Comparison of ENCODE assay signal across 16 mouse cellular contexts in genomic region chr10:67298856-67299255, GRCm38 (mm10). TPM values are rescaled to one million over a fixed set of nuclear protein-coding genes. Genes with fewer than 3 reads are reported as not detected.
DNase-seq lines count a peak whose midpoint lies in the region; ATAC-seq and TF ChIP-seq lines count a peak whose summit lies in the region.
"Had no signal": no experiment of that assay in that cellular context is flagged by ENCODE, and none has a peak within 500 bp of the region (broad histone marks: within the 10 kb centered on the region; RNA-seq: fewer than 3 reads in every experiment).

No protein-coding gene starts in this region.

- H3K9ac ChIP-seq in MEL (ENCODE audit: control insufficient read depth, low read depth, low read length, poor library complexity, severe bottlenecking): peak overlapping the region; percentile 80
- no peak overlapping the region for H3K9ac ChIP-seq in liver, postnatal 0 days (replicated peaks)
- H3K9ac ChIP-seq: forebrain, embryonic 12.5 days; limb, embryonic 15.5 days; neural tube, embryonic 12.5 days had no signal

- H3K4me2 ChIP-seq in liver, postnatal 0 days (ENCODE audit: low read depth, low read length): peak overlapping the region; percentile 32; the same call in 1 of the 2 replicates
- H3K4me2 ChIP-seq: forebrain, embryonic 12.5 days; limb, embryonic 15.5 days; neural tube, embryonic 12.5 days had no signal

- intact Hi-C loops in gastrocnemius, postnatal 14 days (cut with DNase I; ENCODE audit: low total_unique reads): no loop called here
- intact Hi-C loops in gastrocnemius, postnatal 36 days (cut with DNase I): no loop called here

- peaks cover 53% of the 10 kb centered on the region for H3K79me2 ChIP-seq in MEL (ENCODE audit: control insufficient read depth, insufficient read depth, low read length, poor library complexity)

- H3K27me3 ChIP-seq in MEL (ENCODE audit: control insufficient read depth in 1 of 2, insufficient read depth in 2 of 2, low read length in 2 of 2): no peaks in the 10 kb centered on the region
- H3K27me3 ChIP-seq in liver, postnatal 0 days (ENCODE audit: insufficient read depth, low read length): no peaks in the 10 kb centered on the region
- H3K27me3 ChIP-seq: forebrain, embryonic 12.5 days; limb, embryonic 15.5 days; neural tube, embryonic 12.5 days had no signal

- H3K9me3 ChIP-seq in MEL (replicated peaks; ENCODE audit: insufficient read depth, low read length): no peaks in the 10 kb centered on the region
- no peaks in the 10 kb centered on the region for H3K9me3 ChIP-seq in liver, postnatal 0 days (ENCODE audit: low read length)
- H3K9me3 ChIP-seq: forebrain, embryonic 12.5 days; limb, embryonic 15.5 days; neural tube, embryonic 12.5 days had no signal

- DNase-seq in gastrocnemius, postnatal 14 days: peak; percentile 24
- DNase-seq in gastrocnemius, postnatal 36 days: no peak
- DNase-seq in MEL (ENCODE audit: low read depth, low spot score): peak; percentile 68
- peak; percentile 36 for DNase-seq in adrenal gland, postnatal 25 days
- DNase-seq in liver, postnatal 0 days: no peak
- no peak for DNase-seq in spleen, postnatal 14 days (ENCODE audit: low spot score in 2 of 2)
- DNase-seq in cerebellum, adult 9-11 months: no peak
- DNase-seq: cerebellum, adult 2 months; heart, adult 11 months; layer of hippocampus, postnatal 36 days; lung, postnatal 10 days; thymus, postnatal 14 days had no signal

- no peak for TF ChIP-seq RAD21 in MEL (IDR thresholded peaks at IDR 0.05; ENCODE audit: low read depth, low read length)

- peak in 1 of 2 experiments; percentile 59; a peak in 2 of 4 replicates for TF ChIP-seq EP300 in MEL (IDR thresholded peaks at IDR 0.05; ENCODE audit: low read depth in 1 of 2, low read length in 2 of 2)
- TF ChIP-seq EP300 in liver, postnatal 0 days (IDR thresholded peaks at IDR 0.05; ENCODE audit: low read depth): no peak

- WGBS in liver, postnatal 0 days (ENCODE audit: insufficient replicate concordance): 54% methylated on average over 5 of the region's 5 CpGs

- TF ChIP-seq POLR2A in MEL (IDR thresholded peaks at IDR 0.05; ENCODE audit: control insufficient read depth in 1 of 2, insufficient read depth in 1 of 2, low read depth in 1 of 2, low read length in 2 of 2, poor library complexity in 1 of 2): no peak; a peak in 1 of 4 replicates

- peak overlapping the region; percentile 67 to 85 for H3K4me3 ChIP-seq in MEL (ENCODE audit: control insufficient read depth in 1 of 2, insufficient read depth in 1 of 2, low read depth in 2 of 2, low read length in 2 of 2)
- no peak overlapping the region for H3K4me3 ChIP-seq in liver, postnatal 0 days (ENCODE audit: low read depth, low read length)
- H3K4me3 ChIP-seq: forebrain, embryonic 12.5 days; limb, embryonic 15.5 days; neural tube, embryonic 12.5 days had no signal

- H3K4me1 ChIP-seq in MEL (ENCODE audit: control insufficient read depth in 1 of 2, insufficient read depth in 2 of 2, low read length in 2 of 2): peaks cover 17 to 48% of the 10 kb centered on the region in 2 experiments
- peaks cover 8% of the 10 kb centered on the region; the same call in 1 of the 2 replicates for H3K4me1 ChIP-seq in liver, postnatal 0 days (ENCODE audit: insufficient read depth)
- H3K4me1 ChIP-seq: forebrain, embryonic 12.5 days; limb, embryonic 15.5 days; neural tube, embryonic 12.5 days had no signal

- peak overlapping the region; percentile 100 for H3K27ac ChIP-seq in MEL (ENCODE audit: control insufficient read depth, low read depth, low read length)
- H3K27ac ChIP-seq in liver, postnatal 0 days (ENCODE audit: low read depth): no peak overlapping the region
- H3K27ac ChIP-seq: forebrain, embryonic 12.5 days; limb, embryonic 15.5 days; neural tube, embryonic 12.5 days had no signal

- peaks cover 16 to 46% of the 10 kb centered on the region in 2 experiments for H3K36me3 ChIP-seq in MEL (ENCODE audit: control insufficient read depth in 1 of 2, insufficient read depth in 2 of 2, low read length in 2 of 2)
- no peaks in the 10 kb centered on the region for H3K36me3 ChIP-seq in liver, postnatal 0 days (replicated peaks; ENCODE audit: insufficient read depth, low read length)
- H3K36me3 ChIP-seq: forebrain, embryonic 12.5 days; limb, embryonic 15.5 days; neural tube, embryonic 12.5 days had no signal

- TF ChIP-seq CTCF in MEL (IDR thresholded peaks at IDR 0.05 in 2 of 3, conservative IDR thresholded peaks at IDR 0.05 in 1 of 3; ENCODE audit: control insufficient read depth in 1 of 3, insufficient read depth in 1 of 3, low read depth in 2 of 3, low read length in 3 of 3, poor library complexity in 1 of 3, severe bottlenecking in 1 of 3): no peak
- TF ChIP-seq CTCF in liver, postnatal 0 days (IDR thresholded peaks at IDR 0.05; ENCODE audit: low read depth): no peak

- ATAC-seq in liver, postnatal 0 days: no peak
- ATAC-seq: midbrain, embryonic 16.5 days had no signal

TF ChIP-seq in MEL, 35 proteins besides CTCF, POLR2A, EP300 and RAD21:
- TF ChIP-seq USF1 (IDR thresholded peaks at IDR 0.05; ENCODE audit: low read depth, low read length): peak; percentile 58
- TF ChIP-seq MAZ (IDR thresholded peaks at IDR 0.05; ENCODE audit: low read depth, low read length): peak; percentile 29; the same call in 1 of the 2 replicates
- TF ChIP-seq TBP (IDR thresholded peaks at IDR 0.05; ENCODE audit: low read depth, low read length): peak; percentile 54
- TF ChIP-seq MAX (IDR thresholded peaks at IDR 0.05; ENCODE audit: low read length): no peak
- no peak for TF ChIP-seq KAT2A (conservative IDR thresholded peaks at IDR 0.05; ENCODE audit: low read depth, low read length)
- peak; percentile 86 for TF ChIP-seq SIN3A (IDR thresholded peaks at IDR 0.05; ENCODE audit: low read length)
- TF ChIP-seq ZMIZ1 (IDR thresholded peaks at IDR 0.05; ENCODE audit: low read depth, low read length): 0 out of 2 replicates have a peak, but pooled peaks have one; percentile 58
- TF ChIP-seq HCFC1 (IDR thresholded peaks at IDR 0.05; ENCODE audit: low read depth, low read length): peak; percentile 42; the same call in 1 of the 2 replicates
- peak; percentile 40; the same call in 1 of the 2 replicates for TF ChIP-seq NELFE (IDR thresholded peaks at IDR 0.05; ENCODE audit: low read depth, low read length)
- TF ChIP-seq RCOR1 (IDR thresholded peaks at IDR 0.05; ENCODE audit: low read depth, low read length): no peak; the same call in 1 of the 2 replicates
- TF ChIP-seq POLR2AphosphoS2 (IDR thresholded peaks at IDR 0.05; ENCODE audit: low read length): peak; percentile 64; the same call in 1 of the 2 replicates
- TF ChIP-seq ZNF384 (IDR thresholded peaks at IDR 0.05; ENCODE audit: low read depth, low read length): 0 out of 2 replicates have a peak, but pooled peaks have one; percentile 48
- TF ChIP-seq GATA1 (IDR thresholded peaks at IDR 0.05; ENCODE audit: low read depth, low read length): peak; percentile 55; the same call in 1 of the 2 replicates
- TF ChIP-seq MYC (IDR thresholded peaks at IDR 0.05; ENCODE audit: low read depth, low read length): 0 out of 2 replicates have a peak, but pooled peaks have one; percentile 31
- peak; percentile 90 for TF ChIP-seq MXI1 (IDR thresholded peaks at IDR 0.05; ENCODE audit: low read depth, low read length)
- peak; percentile 97 for TF ChIP-seq JUND (IDR thresholded peaks at IDR 0.05; ENCODE audit: low read depth, low read length)
- peak; percentile 51 for TF ChIP-seq TCF12 (IDR thresholded peaks at IDR 0.05; ENCODE audit: low read depth, low read length)
- no peak for TF ChIP-seq MEF2A (IDR thresholded peaks at IDR 0.05; ENCODE audit: extremely low read depth, insufficient replicate concordance, low read depth, low read length, poor library complexity, severe bottlenecking)
- no peak for TF ChIP-seq MYB (IDR thresholded peaks at IDR 0.05; ENCODE audit: low read depth, low read length)
- TF ChIP-seq NRF1 (IDR thresholded peaks at IDR 0.05; ENCODE audit: insufficient read depth, low read depth, low read length, poor library complexity, severe bottlenecking): no peak
- peak; percentile 71; the same call in 1 of the 2 replicates for TF ChIP-seq ETS1 (IDR thresholded peaks at IDR 0.05; ENCODE audit: low read depth, low read length)

RNA-seq across cellular contexts. Expression of gene Nrbf2, which starts 13.8 kb away (rescaled TPM):
- total RNA-seq in gastrocnemius, postnatal 14 days (2021): 10 to 100 TPM in 1 of 2 experiments, 1 to 10 TPM in 1; 8.7 to 12.4 TPM
- 10 to 100 TPM; 10.4 to 12.4 TPM for total RNA-seq in gastrocnemius, postnatal 36 days (2021)
- 18.5 and 19.5 TPM in 2 replicates for total RNA-seq in MEL (2012; rRNA removed)
- polyA plus RNA-seq in MEL (2012; ENCODE audit: insufficient read depth in 1 of 2, insufficient read length in 2 of 2, low read depth in 1 of 2, low replicate concordance in 2 of 2, missing spikeins in 1 of 2): 10 to 100 TPM in 1 of 2 experiments, not detected in 1; 38.9 TPM
- total RNA-seq in adrenal gland, postnatal 25 days (2021): 16.0 and 17.1 TPM in 2 replicates
- 17.5 and 20.2 TPM in 2 replicates for polyA plus RNA-seq in liver, postnatal 0 days (2015; fragmentation: Nextera tagmentation; extraction: Ambion mirVana)

Comparison
In these comparisons a context has a peak if more than half of its experiments do, and no peak if none do; other contexts are left out.
1. DNase-seq: peak in gastrocnemius, postnatal 14 days (single experiment), MEL (single experiment) and adrenal gland, postnatal 25 days (single experiment); none in gastrocnemius, postnatal 36 days (0 of 2), liver, postnatal 0 days (single experiment), spleen, postnatal 14 days (0 of 2) and cerebellum, adult 9-11 months (single experiment).